Mouse (Mus musculus) ovary, postnatal 36 days (tissue): ENCODE data around the gene Dcaf11.
A peak's percentile ranks its signal among the peaks of the same experiment; 100 is the strongest.

Experiments
- DNase-seq: peaks from one replicate; pipeline ENCODE4 v3.0.0; 2022; ENCODE audit warnings: low spot score, mixed read lengths

Gene Dcaf11

GRCm38 (mm10) chr14:55584702-55585565 lies 25.1 kb downstream of the Dcaf11 start, which contains the start of gene Emc9:
Gene Emc9 (minus strand): TSS chr14:55585302.
- peak; percentile 82 for DNase-seq

GRCm38 (mm10) chr14:55585566-55585960 lies 25.8 kb downstream of the Dcaf11 start:
- no peak for DNase-seq

GRCm38 (mm10) chr14:55586149-55586548 lies 26.3 kb downstream of the Dcaf11 start:
- DNase-seq, result no peak

- DNase-seq, result no peak
Measured at GRCm38 (mm10) chr14:55589271-55589670, 29.5 kb downstream of the Dcaf11 start.

- no peak for DNase-seq
Measured at GRCm38 (mm10) chr14:55589771-55590448, 30.1 kb downstream of the Dcaf11 start.

GRCm38 (mm10) chr14:55590748-55591330 lies 31.0 kb downstream of the Dcaf11 start, which contains the start of gene Psme2:
Gene Psme2 (minus strand): TSS chr14:55591113.
- DNase-seq, result peak; percentile 89

GRCm38 (mm10) chr14:55591331-55591891 lies 31.6 kb downstream of the Dcaf11 start, which contains the start of gene Rnf31:
Gene Rnf31 (plus strand): TSS chr14:55591708.
- peak; percentile 91 for DNase-seq

- DNase-seq, result no peak
Measured at GRCm38 (mm10) chr14:55592226-55592625, 32.4 kb downstream of the Dcaf11 start.

- no peak for DNase-seq
Measured at GRCm38 (mm10) chr14:55596036-55596690, 36.4 kb downstream of the Dcaf11 start.

- DNase-seq, result no peak
Measured at GRCm38 (mm10) chr14:55598521-55599390, 39.0 kb downstream of the Dcaf11 start.

- DNase-seq, result no peak
Measured at GRCm38 (mm10) chr14:55603271-55603632, 43.4 kb downstream of the Dcaf11 start, which contains the start of gene Irf9. Gene Irf9 (plus strand): TSS chr14:55603571.

- DNase-seq, result peak; percentile 87
Measured at GRCm38 (mm10) chr14:55603633-55604576, 44.1 kb downstream of the Dcaf11 start.

- DNase-seq, result no peak
Measured at GRCm38 (mm10) chr14:55604823-55605222, 45.0 kb downstream of the Dcaf11 start.

GRCm38 (mm10) chr14:55605743-55606459 lies 46.1 kb downstream of the Dcaf11 start:
- no peak for DNase-seq

GRCm38 (mm10) chr14:55608339-55608738 lies 48.5 kb downstream of the Dcaf11 start:
- DNase-seq, result no peak

- DNase-seq, result no peak
Measured at GRCm38 (mm10) chr14:55613346-55613745, 53.5 kb downstream of the Dcaf11 start.

- no peak for DNase-seq
Measured at GRCm38 (mm10) chr14:55614565-55615178, 54.9 kb downstream of the Dcaf11 start.

GRCm38 (mm10) chr14:55615876-55616275 lies 56.1 kb downstream of the Dcaf11 start:
- DNase-seq, result no peak
